Mouse (Mus musculus) forebrain, embryonic 16.5 days (tissue): ENCODE measurements around the gene E330009J07Rik. TPM values are rescaled to one million over a fixed set of nuclear protein-coding genes. Genes with fewer than 3 reads are reported as not detected.

Source experiments
- ATAC-seq: fragments of 200-750 bp; cut with Nextera tagmentation; 2 replicates; pipeline ENCODE4 v1.8.0; 2017; ENCODE audit warnings: mild to moderate bottlenecking, moderate library complexity
- H3K27ac ChIP-seq: fragments of 300-500 bp; sonication (generic); 2 replicates; pipeline ENCODE4 v1.5.1; 2014; ENCODE audit warnings: low read length, control low read depth
- H3K27me3 ChIP-seq: fragments of 300-500 bp; sonication (generic); replicated peaks from 2 replicates; pipeline ENCODE4 v1.6.1; 2014; ENCODE audit warnings: low read length; ENCODE audit not compliant: control insufficient read depth, insufficient read depth
- H3K36me3 ChIP-seq: fragments of 300-500 bp; sonication (generic); 2 replicates; pipeline ENCODE4 v1.6.1; 2014; ENCODE audit not compliant: control insufficient read depth, insufficient read depth
- H3K4me1 ChIP-seq: fragments of 300-500 bp; sonication (generic); replicated peaks from 2 replicates; pipeline ENCODE4 v1.6.1; 2014; ENCODE audit warnings: low read length; ENCODE audit not compliant: control insufficient read depth, insufficient read depth
- H3K4me2 ChIP-seq: fragments of 300-500 bp; sonication (generic); 2 replicates; pipeline ENCODE4 v1.6.1; 2014; ENCODE audit warnings: mild to moderate bottlenecking, low read length, control low read depth
- H3K4me3 ChIP-seq: fragments of 300-500 bp; sonication (generic); replicated peaks from 2 replicates; pipeline ENCODE4 v1.5.1; 2014; ENCODE audit warnings: mild to moderate bottlenecking, low read length, control low read depth
- H3K9ac ChIP-seq: fragments of 300-500 bp; sonication (generic); replicated peaks from 2 replicates; pipeline ENCODE4 v1.6.1; 2014; ENCODE audit warnings: low read depth, low read length, control low read depth
- H3K9me3 ChIP-seq: fragments of 300-500 bp; sonication (generic); 2 replicates; pipeline ENCODE4 v1.6.1; 2016; ENCODE audit warnings: low read length; ENCODE audit not compliant: control insufficient read depth
- WGBS: fragments of 180-500 bp; shearing (Covaris S2); extraction: QIAGEN DNeasy Blood & Tissue Kit; methylation state at CpG from one replicate; pipeline ENCODE4 v1.1.7; 2014; 5-methylcytosine and 5-hydroxymethylcytosine counted together
- polyA plus RNA-seq: library from polyadenylated mRNA; unstranded; fragments of >200 nt; fragmentation: Nextera tagmentation; extraction: Ambion mirVana; gene quantifications from 2 replicates; pipeline ENCODE4 v1.2.1, GENCODE M21; 2015

Gene E330009J07Rik
- polyA plus RNA-seq, 1 experiment from 2014 or later: 43.2 TPM

DNA sequence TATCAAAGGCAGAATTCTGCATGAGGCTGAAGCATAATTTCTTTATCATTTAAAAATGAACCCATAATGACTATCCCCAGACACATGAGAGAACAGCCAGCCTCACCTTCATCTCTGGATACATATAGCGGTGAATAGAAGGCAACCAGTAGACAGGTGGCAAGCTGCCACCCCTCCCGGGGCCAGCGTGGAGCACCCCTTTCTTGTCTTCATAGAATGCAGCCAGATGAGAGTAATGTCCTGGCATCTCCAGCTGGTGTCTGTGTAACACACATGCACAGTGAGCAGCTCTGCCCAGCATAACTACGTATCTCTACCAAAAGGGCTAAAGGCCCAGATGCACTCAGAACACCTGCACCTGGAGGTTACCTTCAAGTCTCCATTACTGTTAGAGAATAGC is 17.5 kb downstream of the E330009J07Rik start:
- Histone ChIP-seq H3K36me3 (peaks cover 7% of the 10 kb centered on the region; the same call in 1 of the 2 replicates), H3K9ac (no peak overlapping the region), H3K4me3 (no peak overlapping the region), H3K4me2 (no peak overlapping the region), H3K9me3 (no peaks in the 10 kb centered on the region), H3K4me1 (peaks cover under 1% of the 10 kb centered on the region; the same call in 1 of the 2 replicates), H3K27ac (no peak overlapping the region), H3K27me3 (no peaks in the 10 kb centered on the region)
- 79% methylated on average over 4 of the region's 4 CpGs for WGBS
- no peak for ATAC-seq

DNA sequence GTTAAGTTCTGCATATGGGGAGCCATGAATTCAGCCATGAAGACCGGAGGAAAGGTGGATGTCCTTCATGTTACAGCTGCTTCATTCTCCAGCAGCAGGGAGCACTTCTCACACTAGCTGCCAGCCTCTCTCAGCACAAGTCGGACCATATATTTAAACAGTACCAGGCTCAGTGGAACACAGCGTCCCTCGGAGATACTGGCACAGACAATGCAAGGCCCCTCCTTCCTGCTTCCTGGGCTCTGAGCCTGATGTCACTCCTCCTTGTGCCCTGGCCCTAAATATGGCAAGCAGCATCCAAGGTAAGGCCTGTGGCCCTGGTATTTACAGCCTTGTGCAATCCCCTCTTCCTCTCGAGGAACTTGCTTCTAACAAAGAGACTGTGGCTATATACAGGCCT is 20.1 kb downstream of the E330009J07Rik start:
- ATAC-seq: no peak
- Histone ChIP-seq H3K36me3 (peaks cover 5% of the 10 kb centered on the region; the same call in 1 of the 2 replicates), H3K4me1 (no peaks in the 10 kb centered on the region), H3K27me3 (no peaks in the 10 kb centered on the region), H3K9me3 (no peaks in the 10 kb centered on the region), H3K9ac (no peak overlapping the region), H3K4me3 (no peak overlapping the region), H3K4me2 (no peak overlapping the region), H3K27ac (no peak overlapping the region)
- 76% methylated on average over 5 of the region's 5 CpGs for WGBS

DNA sequence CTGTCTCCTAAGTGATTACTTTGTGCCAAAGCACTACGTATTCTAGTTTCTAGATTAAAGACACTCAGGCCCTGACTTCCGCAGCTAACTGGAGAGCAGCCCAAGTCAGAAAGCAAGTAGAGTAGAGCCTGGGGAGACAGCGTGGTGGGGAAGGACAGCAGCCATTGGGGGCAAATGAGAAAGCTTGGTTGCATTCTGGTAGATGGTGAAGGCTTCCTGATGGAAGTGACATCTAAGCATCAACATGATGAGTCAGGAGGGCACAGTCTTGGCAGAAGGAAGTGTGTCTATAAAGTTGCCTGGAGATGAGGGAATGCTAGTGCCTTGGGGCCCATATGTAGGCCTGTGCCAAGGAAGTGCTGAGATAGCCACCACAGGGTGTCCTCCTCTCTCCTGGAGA is 22.4 kb downstream of the E330009J07Rik start:
- Histone ChIP-seq H3K27ac (no peak overlapping the region), H3K36me3 (peaks cover 3% of the 10 kb centered on the region; the same call in 1 of the 2 replicates), H3K9me3 (no peaks in the 10 kb centered on the region), H3K4me3 (no peak overlapping the region), H3K27me3 (no peaks in the 10 kb centered on the region), H3K9ac (no peak overlapping the region), H3K4me2 (no peak overlapping the region), H3K4me1 (no peaks in the 10 kb centered on the region)
- 93% methylated on average over 3 of the region's 3 CpGs for WGBS
- ATAC-seq: no peak

DNA sequence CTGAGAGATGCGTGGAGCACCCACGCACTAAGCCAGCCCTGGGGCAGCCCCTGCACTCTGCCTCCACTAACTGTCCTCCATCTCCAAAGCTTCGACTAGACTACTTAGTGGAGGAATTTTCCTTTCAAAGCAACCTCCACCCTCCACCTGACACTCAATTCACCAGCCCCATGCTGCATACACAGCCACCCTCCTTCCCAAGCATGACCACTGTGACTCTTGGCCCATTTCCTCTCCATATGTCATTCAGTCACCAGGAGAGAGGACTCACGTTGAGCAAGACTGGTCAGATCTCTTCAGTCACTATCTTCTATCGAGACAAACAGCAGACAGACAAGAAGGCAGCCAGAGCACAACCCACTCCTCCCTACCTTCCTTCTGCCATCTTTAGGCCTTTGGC is 22.9 kb downstream of the E330009J07Rik start:
- ATAC-seq: no peak
- no peaks in the 10 kb centered on the region for H3K4me1 ChIP-seq

DNA sequence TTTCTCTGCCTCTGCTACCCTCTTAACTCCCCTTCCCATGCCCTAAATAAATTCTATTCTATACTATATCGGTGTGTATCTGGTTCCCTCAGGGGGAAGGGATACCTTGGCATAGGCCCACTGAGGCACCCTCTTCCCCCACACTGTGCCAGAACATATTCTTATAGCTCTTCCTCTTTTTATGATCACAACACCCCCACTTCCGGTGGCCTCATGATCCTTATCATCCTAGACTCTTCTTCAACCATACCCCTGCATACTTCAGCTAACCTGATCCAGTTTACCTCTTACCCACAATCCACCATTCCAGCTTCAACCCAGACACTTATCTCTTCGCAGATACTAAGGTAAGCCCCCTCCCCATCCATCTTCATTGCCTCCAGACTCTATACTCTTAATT is 24.9 kb downstream of the E330009J07Rik start:
- H3K4me3 ChIP-seq: no peak overlapping the region
- no peak for ATAC-seq
- no peak overlapping the region for H3K9ac ChIP-seq
- H3K9me3 ChIP-seq: no peaks in the 10 kb centered on the region
- no peak overlapping the region for H3K4me2 ChIP-seq
- 91% methylated on average over 3 of the region's 3 CpGs for WGBS
- H3K27me3 ChIP-seq: no peaks in the 10 kb centered on the region
- no peak overlapping the region for H3K27ac ChIP-seq
- H3K36me3 ChIP-seq: peaks cover 25% of the 10 kb centered on the region
- H3K4me1 ChIP-seq: no peaks in the 10 kb centered on the region

More for the DNA sequence above, 22.9 kb downstream of the E330009J07Rik start:
- Histone ChIP-seq H3K9ac (no peak overlapping the region), H3K27ac (no peak overlapping the region), H3K9me3 (no peaks in the 10 kb centered on the region), H3K4me2 (no peak overlapping the region), H3K27me3 (no peaks in the 10 kb centered on the region), H3K36me3 (peaks cover 7% of the 10 kb centered on the region; the same call in 1 of the 2 replicates), H3K4me3 (no peak overlapping the region)
- WGBS: 91% methylated on average over 5 of the region's 5 CpGs

DNA sequence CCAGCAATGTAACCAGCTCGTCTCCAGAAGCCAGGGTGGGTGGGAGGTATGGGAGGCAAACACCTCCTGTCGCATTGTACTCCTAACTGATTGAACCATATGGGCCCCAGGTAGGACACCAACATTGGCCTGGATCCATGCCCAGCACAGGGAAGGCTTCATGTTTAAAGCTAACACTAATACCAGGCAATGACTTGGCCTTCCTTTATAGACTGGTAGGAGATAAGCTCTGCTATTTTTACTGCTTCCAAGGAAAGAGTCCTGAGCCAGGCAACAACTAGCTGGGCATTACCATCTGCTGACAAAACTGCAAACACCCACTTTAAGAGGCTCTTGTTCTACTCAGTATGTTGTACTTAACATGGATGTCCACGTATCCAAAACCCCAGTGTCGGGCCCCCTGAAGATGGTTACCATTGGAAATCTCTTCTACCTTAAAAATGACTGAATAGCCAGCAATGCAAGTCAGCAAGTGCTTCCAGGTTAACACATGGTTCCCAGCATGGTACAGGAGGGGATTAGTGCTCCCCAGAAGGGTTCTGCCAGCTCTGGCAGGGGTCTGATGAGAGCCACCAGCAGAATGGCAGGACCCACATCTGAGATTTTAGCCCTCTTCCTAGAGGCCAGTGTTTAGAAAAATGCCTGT is 32.2 kb downstream of the E330009J07Rik start:
- H3K4me1 ChIP-seq: no peaks in the 10 kb centered on the region
- H3K4me2 ChIP-seq: no peak overlapping the region
- ATAC-seq: no peak
- H3K9me3 ChIP-seq: no peaks in the 10 kb centered on the region
- no peaks in the 10 kb centered on the region for H3K27me3 ChIP-seq
- no peak overlapping the region for H3K4me3 ChIP-seq
- H3K27ac ChIP-seq: no peak overlapping the region
- peaks cover 52% of the 10 kb centered on the region for H3K36me3 ChIP-seq
- no peak overlapping the region for H3K9ac ChIP-seq
- 90% methylated on average over 4 of the region's 4 CpGs for WGBS

DNA sequence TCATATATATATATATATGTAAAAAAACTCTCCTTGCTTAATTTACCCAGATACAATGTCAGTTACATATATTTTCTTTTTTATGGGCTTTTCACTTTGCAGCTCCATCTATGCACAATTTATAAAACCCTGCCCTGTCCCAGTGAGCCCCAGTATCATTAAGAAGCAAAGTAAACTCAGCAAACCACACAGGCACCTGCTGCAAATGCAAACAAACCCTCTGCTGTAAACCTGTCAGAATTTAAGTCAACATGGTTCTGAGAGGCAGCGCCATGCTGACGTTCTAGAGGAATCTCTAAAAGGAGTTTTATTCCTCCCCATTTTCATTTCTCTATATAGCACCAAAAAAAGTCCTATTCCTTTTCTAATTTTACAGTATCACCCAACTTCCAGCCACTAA is 33.9 kb downstream of the E330009J07Rik start:
- peaks cover 43% of the 10 kb centered on the region for H3K36me3 ChIP-seq
- no peaks in the 10 kb centered on the region for H3K4me1 ChIP-seq
- ATAC-seq: no peak

DNA sequence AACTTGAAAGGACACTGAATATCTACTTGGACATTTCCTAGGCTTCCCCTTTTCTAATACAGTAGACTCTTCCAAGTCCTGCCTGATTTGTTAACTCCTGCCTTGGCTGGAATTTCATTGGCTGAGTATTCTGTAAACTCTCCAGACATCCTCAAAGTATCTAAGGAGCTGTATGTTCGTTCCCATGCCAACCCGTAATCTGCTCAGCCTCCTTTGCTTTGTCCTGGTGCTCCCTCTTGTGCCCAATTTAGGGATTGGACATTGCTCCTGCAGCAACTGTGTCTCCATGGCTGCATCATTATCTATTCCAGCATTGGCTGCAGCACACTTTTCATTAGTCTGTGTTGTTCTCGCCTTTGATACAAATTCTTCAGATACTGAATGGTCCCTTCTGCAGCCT is 42.7 kb downstream of the E330009J07Rik start:
- Histone ChIP-seq H3K27ac (no peak overlapping the region), H3K9me3 (no peaks in the 10 kb centered on the region)

More for the DNA sequence above, 33.9 kb downstream of the E330009J07Rik start:
- no peaks in the 10 kb centered on the region for H3K27me3 ChIP-seq
- no peak overlapping the region for H3K4me2 ChIP-seq
- H3K9me3 ChIP-seq: no peaks in the 10 kb centered on the region
- no peak overlapping the region for H3K4me3 ChIP-seq
- WGBS: 100% methylated on average over 2 of the region's 2 CpGs
- no peak overlapping the region for H3K9ac ChIP-seq
- no peak overlapping the region for H3K27ac ChIP-seq

DNA sequence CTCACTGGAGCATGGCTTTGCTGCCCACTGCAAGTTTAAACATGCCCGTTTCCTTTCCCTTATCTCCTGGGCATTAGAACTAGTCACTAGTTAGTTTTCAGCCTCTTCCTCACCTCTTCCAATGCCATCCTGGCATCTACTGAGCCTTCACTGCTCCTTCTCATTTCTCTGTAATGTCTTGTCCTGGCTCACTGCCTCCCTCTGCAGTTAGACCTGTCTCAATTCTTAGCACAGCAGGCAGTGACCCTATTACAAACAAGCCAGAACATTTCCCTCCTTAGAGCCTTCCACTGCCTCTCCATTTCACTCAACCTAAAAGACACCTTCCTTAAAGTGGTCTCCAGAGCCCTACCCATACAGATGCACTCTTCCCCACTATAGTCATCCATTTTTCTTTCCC is 45.0 kb downstream of the E330009J07Rik start:
- Histone ChIP-seq H3K27me3 (no peaks in the 10 kb centered on the region), H3K4me3 (no peak overlapping the region), H3K4me2 (no peak overlapping the region), H3K9ac (no peak overlapping the region), H3K27ac (no peak overlapping the region), H3K36me3 (no peaks in the 10 kb centered on the region), H3K4me1 (peaks cover 7% of the 10 kb centered on the region), H3K9me3 (no peaks in the 10 kb centered on the region)
- WGBS: 95% methylated on average over 1 of the region's 1 CpGs
- no peak for ATAC-seq

More for the DNA sequence above, 42.7 kb downstream of the E330009J07Rik start:
- H3K4me1 ChIP-seq: peaks cover 7% of the 10 kb centered on the region
- no peak overlapping the region; the same call in 1 of the 2 replicates for H3K4me2 ChIP-seq
- H3K36me3 ChIP-seq: peaks cover 3% of the 10 kb centered on the region; the same call in 1 of the 2 replicates
- no peak overlapping the region for H3K4me3 ChIP-seq
- WGBS: 2% methylated on average over 3 of the region's 3 CpGs
- ATAC-seq: peak; percentile 97
- no peak overlapping the region for H3K9ac ChIP-seq
- H3K27me3 ChIP-seq: no peaks in the 10 kb centered on the region
